Mouse (Mus musculus) testis, adult 2 months (tissue): ENCODE results near the gene Anks6.

ENCODE experiments used
- CTCF ChIP-seq: fragments of 200-500 bp; IDR thresholded peaks from 2 replicates; pipeline ENCODE4 v1.5.1; 2012; ENCODE audit warnings: low read depth, mild to moderate bottlenecking, inconsistent platforms, low read length, moderate library complexity; ENCODE audit not compliant: control insufficient read depth, insufficient read depth, insufficient replicate concordance
- POLR2A ChIP-seq: fragments of 200-500 bp; IDR thresholded peaks from 2 replicates; pipeline ENCODE4 v1.6.1; 2012; ENCODE audit warnings: low read depth, mild to moderate bottlenecking, inconsistent platforms, low read length, moderate library complexity; ENCODE audit not compliant: control insufficient read depth

GRCm38 (mm10) chr4:46997969-46998368 lies 59.3 kb downstream of the Anks6 start:
- no peak for TF ChIP-seq POLR2A
- TF ChIP-seq CTCF, result no peak
